Mouse (Mus musculus) liver, embryonic 15.5 days (tissue): Measurements from ENCODE around the gene Gm13030. TPM values are rescaled to one million over a fixed set of nuclear protein-coding genes. Genes with fewer than 3 reads are reported as not detected.
"Not testable (repeated sequence)": the region's sequence is repeated elsewhere in the genome, so short reads cannot be mapped to it uniquely, and the experiment has no call there.

Source experiments
- ATAC-seq: fragments of 200-750 bp; cut with Nextera tagmentation; 2 replicates; pipeline ENCODE4 v1.8.0; 2017; ENCODE audit warnings: moderate number of reproducible peaks, mild to moderate bottlenecking, moderate library complexity; ENCODE audit not compliant: insufficient read depth
- H3K27ac ChIP-seq: fragments of 300-500 bp; sonication (generic); replicated peaks from 2 replicates; pipeline ENCODE4 v1.5.1; 2015; ENCODE audit warnings: mild to moderate bottlenecking, inconsistent platforms
- H3K27me3 ChIP-seq: fragments of 300-500 bp; sonication (generic); 2 replicates; pipeline ENCODE4 v1.6.1; 2015; ENCODE audit warnings: mild to moderate bottlenecking, inconsistent platforms
- H3K36me3 ChIP-seq: fragments of 300-500 bp; sonication (generic); replicated peaks from 2 replicates; pipeline ENCODE4 v1.6.1; 2015; ENCODE audit warnings: moderate library complexity, mild to moderate bottlenecking, inconsistent platforms
- H3K4me1 ChIP-seq: fragments of 300-500 bp; sonication (generic); replicated peaks from 2 replicates; pipeline ENCODE4 v1.6.1; 2015; ENCODE audit warnings: inconsistent platforms
- H3K4me2 ChIP-seq: fragments of 300-500 bp; sonication (generic); 2 replicates; pipeline ENCODE4 v1.6.1; 2015; ENCODE audit warnings: moderate library complexity, mild to moderate bottlenecking, inconsistent platforms
- H3K4me3 ChIP-seq: fragments of 300-500 bp; sonication (generic); replicated peaks from 2 replicates; pipeline ENCODE4 v1.5.1; 2015; ENCODE audit warnings: mild to moderate bottlenecking, inconsistent platforms
- H3K9ac ChIP-seq: fragments of 300-500 bp; sonication (generic); 2 replicates; pipeline ENCODE4 v1.6.1; 2015; ENCODE audit warnings: moderate library complexity, mild to moderate bottlenecking, inconsistent platforms
- H3K9me3 ChIP-seq: fragments of 300-500 bp; sonication (generic); replicated peaks from 2 replicates; pipeline ENCODE4 v1.6.1; 2016; ENCODE audit warnings: inconsistent platforms
- WGBS: fragments of 180-500 bp; shearing (Covaris S2); methylation state at CpG from one replicate; pipeline ENCODE4 v1.1.7; 2015; ENCODE audit warnings: mixed read lengths; ENCODE audit not compliant: insufficient replicate concordance; 5-methylcytosine and 5-hydroxymethylcytosine counted together
- polyA plus RNA-seq: library from polyadenylated mRNA; unstranded; fragments of >200 nt; fragmentation: Nextera tagmentation; extraction: Ambion mirVana; gene quantifications from 2 replicates; pipeline ENCODE4 v1.2.1, GENCODE M21; 2015

Gm13030 gene
- polyA plus RNA-seq, 1 experiment from 2014 or later: not detected

GRCm38 (mm10) chr4:138840726-138841125 is 33.0 kb downstream of the Gm13030 start:
- Histone ChIP-seq H3K9ac (no peak overlapping the region), H3K4me3 (no peak overlapping the region), H3K27ac (no peak overlapping the region), H3K4me1 (no peaks in the 10 kb centered on the region), H3K9me3 (no peaks in the 10 kb centered on the region), H3K27me3 (no peaks in the 10 kb centered on the region), H3K36me3 (no peaks in the 10 kb centered on the region), H3K4me2 (no peak overlapping the region)
- 63% methylated on average over 8 of the region's 8 CpGs for WGBS
- no peak for ATAC-seq

DNA sequence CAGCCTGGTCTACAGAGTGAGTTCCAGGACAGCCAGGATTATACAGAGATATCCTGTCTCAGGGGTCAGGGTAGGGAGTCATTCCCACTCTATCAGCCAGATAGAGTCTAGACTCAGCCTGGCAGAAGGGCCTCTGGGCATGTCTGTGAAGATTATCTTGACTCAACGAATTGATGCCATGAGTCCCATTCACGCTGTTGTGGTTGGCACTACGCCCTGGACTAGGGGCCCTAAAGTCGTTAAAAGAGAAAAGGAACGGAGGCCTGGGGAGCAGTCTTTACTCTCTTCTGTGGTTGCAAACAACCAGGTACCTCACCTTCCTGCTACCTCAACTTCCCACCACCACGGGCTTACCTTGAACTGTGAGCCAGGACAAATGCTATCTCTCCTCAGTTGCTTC is 34.0 kb downstream of the Gm13030 start:
- Histone ChIP-seq H3K36me3 (no peaks in the 10 kb centered on the region), H3K4me3 (no peak overlapping the region), H3K9ac (no peak overlapping the region), H3K4me1 (no peaks in the 10 kb centered on the region), H3K4me2 (no peak overlapping the region), H3K9me3 (no peaks in the 10 kb centered on the region), H3K27me3 (no peaks in the 10 kb centered on the region), H3K27ac (no peak overlapping the region)
- 61% methylated on average over 6 of the region's 6 CpGs for WGBS
- no peak for ATAC-seq

DNA sequence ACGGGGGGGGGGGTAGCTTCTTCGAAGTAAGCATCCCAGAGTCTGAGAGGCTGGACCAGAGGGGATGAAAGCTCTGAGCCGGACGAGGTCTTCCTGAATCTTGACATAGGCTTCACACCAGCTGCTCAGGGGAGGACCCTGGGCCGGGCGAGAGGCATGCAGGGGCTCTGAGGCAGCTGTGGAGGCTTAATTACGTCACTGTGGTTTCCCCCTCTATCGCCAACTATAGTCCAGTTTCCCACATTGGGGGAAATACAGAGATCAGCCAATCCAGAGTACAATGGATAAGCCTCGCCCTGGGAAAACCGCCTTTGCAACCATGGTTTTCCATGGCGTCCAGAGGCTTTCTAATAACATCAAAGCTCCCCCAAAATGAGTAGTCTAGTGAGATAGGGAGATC is 46.6 kb downstream of the Gm13030 start:
- no peak for ATAC-seq
- Histone ChIP-seq H3K27ac (no peak overlapping the region), H3K36me3 (no peaks in the 10 kb centered on the region), H3K27me3 (0 out of 2 replicates have a peak, but pooled peaks cover 14% of the 10 kb centered on the region), H3K4me3 (no peak overlapping the region), H3K9me3 (no peaks in the 10 kb centered on the region), H3K4me1 (no peaks in the 10 kb centered on the region), H3K9ac (no peak overlapping the region), H3K4me2 (no peak overlapping the region)
- WGBS: 17% methylated on average over 11 of the region's 11 CpGs

DNA sequence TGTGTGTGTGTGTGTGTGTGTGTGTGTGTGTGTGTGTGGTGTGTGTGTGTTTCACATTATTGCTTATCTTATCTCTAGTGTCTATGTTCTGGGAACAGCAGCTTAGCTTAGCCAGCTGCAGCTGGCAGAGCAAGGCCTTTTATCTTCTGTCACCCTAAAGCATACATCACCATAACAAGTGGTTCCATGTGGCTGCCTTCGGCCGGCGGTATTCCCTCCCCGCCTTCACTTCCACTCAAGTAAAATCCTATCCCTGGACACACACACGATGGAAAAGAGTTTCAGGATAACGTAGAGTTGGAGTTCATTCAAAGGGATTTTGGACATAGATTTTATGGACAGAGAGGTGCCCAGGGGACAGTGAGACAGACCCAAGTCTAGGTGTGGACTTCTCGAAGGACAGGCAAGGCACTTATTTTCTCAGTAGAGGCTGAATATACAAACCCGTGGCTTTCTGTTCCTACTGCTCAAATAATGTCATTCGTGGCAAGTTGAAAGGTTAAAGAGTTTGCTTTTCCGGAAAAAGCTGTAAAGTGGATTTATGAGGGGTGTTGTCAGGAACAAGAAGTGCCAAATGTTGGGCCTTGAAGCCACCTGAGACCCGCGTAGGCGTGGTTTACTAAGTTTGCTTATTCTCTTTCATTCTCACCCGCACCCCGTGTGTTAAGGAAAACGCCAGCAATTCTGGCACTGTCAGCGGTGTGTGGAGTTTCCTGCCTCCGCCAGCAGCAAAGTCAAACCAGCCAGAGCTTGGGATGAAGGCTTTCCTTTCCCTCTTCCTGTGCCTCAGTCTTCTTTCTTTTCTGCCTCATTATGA is 47.8 kb downstream of the Gm13030 start:
- ATAC-seq: no peak
- WGBS: 28% methylated on average over 18 of the region's 18 CpGs
- no peak overlapping the region for H3K9ac ChIP-seq
- no peak overlapping the region for H3K27ac ChIP-seq
- no peak overlapping the region for H3K4me3 ChIP-seq
- no peaks in the 10 kb centered on the region for H3K9me3 ChIP-seq
- 0 out of 2 replicates have a peak, but pooled peaks cover 14% of the 10 kb centered on the region for H3K27me3 ChIP-seq
- H3K4me1 ChIP-seq: no peaks in the 10 kb centered on the region
- no peak overlapping the region for H3K4me2 ChIP-seq
- H3K36me3 ChIP-seq: no peaks in the 10 kb centered on the region

DNA sequence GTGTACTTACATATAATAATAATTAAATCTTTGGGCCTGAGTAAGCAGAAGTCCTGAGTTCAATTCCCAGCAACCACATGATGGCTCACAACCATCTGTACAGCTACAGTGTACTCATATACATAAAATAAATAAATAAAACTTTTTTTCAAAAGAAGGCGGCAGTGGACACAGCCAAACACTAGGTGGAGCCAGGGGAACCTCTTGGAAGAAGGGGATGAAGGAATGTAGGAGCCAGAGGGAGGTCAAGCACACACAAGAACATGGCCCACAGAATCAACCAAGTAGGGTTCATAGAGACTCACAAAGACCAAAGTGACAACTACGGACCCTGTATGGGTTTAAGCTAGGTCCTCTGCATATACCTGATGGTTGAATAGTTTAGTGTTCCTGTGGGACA is 49.1 kb downstream of the Gm13030 start:
- H3K27me3 ChIP-seq: 0 out of 2 replicates have a peak, but pooled peaks cover 14% of the 10 kb centered on the region
- H3K9ac ChIP-seq: no peak overlapping the region
- H3K9me3 ChIP-seq: no peaks in the 10 kb centered on the region
- ATAC-seq: no peak
- no peak overlapping the region for H3K4me2 ChIP-seq
- 61% methylated on average over 2 of the region's 2 CpGs for WGBS
- no peaks in the 10 kb centered on the region for H3K4me1 ChIP-seq
- no peak overlapping the region for H3K4me3 ChIP-seq
- H3K27ac ChIP-seq: no peak overlapping the region
- H3K36me3 ChIP-seq: no peaks in the 10 kb centered on the region

DNA sequence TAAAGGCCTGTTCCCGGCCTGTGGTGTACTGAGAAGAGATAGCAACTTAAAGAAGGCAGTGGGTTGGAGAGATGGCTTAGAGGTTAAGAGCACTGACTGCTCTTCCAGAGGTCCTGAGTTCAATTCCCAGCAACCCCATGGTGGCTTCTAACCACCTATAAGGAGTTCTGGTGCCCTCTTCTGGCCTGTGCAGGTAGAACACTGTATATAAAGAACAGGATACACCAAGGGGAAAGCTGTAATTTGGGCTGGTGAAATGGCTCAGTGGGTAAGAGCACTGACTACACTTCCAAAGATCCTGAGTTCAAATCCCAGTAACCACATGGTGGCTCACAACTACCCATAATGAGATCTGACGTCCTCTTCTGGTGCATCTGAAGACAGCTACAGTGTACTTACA is 49.6 kb downstream of the Gm13030 start:
- 0 out of 2 replicates have a peak, but pooled peaks cover 14% of the 10 kb centered on the region for H3K27me3 ChIP-seq
- not testable (repeated sequence) for H3K9me3 ChIP-seq, H3K36me3 ChIP-seq, H3K4me3 ChIP-seq, ATAC-seq, H3K4me1 ChIP-seq, H3K4me2 ChIP-seq, H3K27ac ChIP-seq, H3K9ac ChIP-seq
- 41% methylated on average over 2 of the region's 2 CpGs for WGBS

- Histone ChIP-seq H3K36me3 (no peaks in the 10 kb centered on the region), H3K9me3 (no peaks in the 10 kb centered on the region), H3K4me3 (no peak overlapping the region), H3K9ac (no peak overlapping the region), H3K27ac (no peak overlapping the region), H3K4me2 (no peak overlapping the region), H3K4me1 (no peaks in the 10 kb centered on the region), H3K27me3 (no peaks in the 10 kb centered on the region)
- ATAC-seq: no peak
- 70% methylated on average over 2 of the region's 2 CpGs for WGBS
Measured at GRCm38 (mm10) chr4:138821036-138821435, 52.7 kb downstream of the Gm13030 start.

Other genes with a start within 250 kb of the Gm13030 start
- gene Vwa5b1, start 238.1 kb downstream of the Gm13030 start, polyA plus RNA-seq: not detected in 2 replicates
- gene Pla2g2c, start 149.2 kb downstream of the Gm13030 start, polyA plus RNA-seq: not detected in 2 replicates
- 0.06 and 0.08 TPM in 2 replicates for gene Ubxn10, start 136.8 kb downstream of the Gm13030 start, polyA plus RNA-seq
- 0.06 TPM in 1 of 2 replicates, not detected in the other for gene Pla2g2f, start 116.3 kb downstream of the Gm13030 start, polyA plus RNA-seq
- 0.06 TPM in 1 of 2 replicates, not detected in the other for gene Pla2g2d, start 98.2 kb downstream of the Gm13030 start, polyA plus RNA-seq
- gene Pla2g5, start 10.5 kb downstream of the Gm13030 start, polyA plus RNA-seq: 0.18 TPM in 1 of 2 replicates, not detected in the other
- not detected in 2 replicates for gene Pla2g2e, start 4.0 kb upstream of the Gm13030 start, polyA plus RNA-seq
- 1.4 and 1.6 TPM in 2 replicates for gene Otud3, start 40.0 kb upstream of the Gm13030 start, polyA plus RNA-seq
- 0.33 and 0.82 TPM in 2 replicates for gene Rnf186, start 93.1 kb upstream of the Gm13030 start, polyA plus RNA-seq
- gene Tmco4, start 98.9 kb upstream of the Gm13030 start, polyA plus RNA-seq: 2.9 and 3.8 TPM in 2 replicates
- not detected in 2 replicates for gene Htr6, start 201.6 kb upstream of the Gm13030 start, polyA plus RNA-seq
- 2.6 and 3.0 TPM in 2 replicates for gene Nbl1, start 219.0 kb upstream of the Gm13030 start, polyA plus RNA-seq